Mouse (Mus musculus) layer of hippocampus, adult 8-10 months (tissue): ENCODE measurements at regions not wholly inside any gene's neighbourhood (a gene's known extent, or its start where the extent isn't known, plus 50 kb on each side); places are given as distances from the start of the nearest gene placed in this dataset.

Experiments used
- DNase-seq, 2 experiments: peaks; one replicate each; pipeline ENCODE4 v3.0.0; 2022; ENCODE audit warnings: low spot score in 2 of 2

DNA sequence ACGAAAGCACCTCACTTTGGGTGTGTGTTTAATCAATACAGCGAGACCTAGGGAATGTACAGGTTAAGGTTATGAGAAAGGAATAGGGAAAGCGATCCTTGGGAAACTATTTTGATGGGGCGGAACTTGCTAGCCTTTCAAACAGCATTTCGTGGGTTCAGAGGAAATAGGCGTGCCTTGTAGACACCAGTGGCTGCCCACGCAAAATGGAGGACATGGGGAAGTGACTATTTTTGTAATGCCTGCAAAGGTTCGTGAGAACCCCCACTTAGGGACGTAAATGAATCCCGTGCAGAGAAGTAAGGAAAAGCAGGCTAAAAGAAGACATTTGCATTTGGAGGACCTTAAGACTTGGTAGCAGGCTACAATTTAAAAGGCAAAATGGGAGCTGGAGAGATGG, 114.1 kb upstream of the Ppm1h start:
- no peak for DNase-seq

DNA sequence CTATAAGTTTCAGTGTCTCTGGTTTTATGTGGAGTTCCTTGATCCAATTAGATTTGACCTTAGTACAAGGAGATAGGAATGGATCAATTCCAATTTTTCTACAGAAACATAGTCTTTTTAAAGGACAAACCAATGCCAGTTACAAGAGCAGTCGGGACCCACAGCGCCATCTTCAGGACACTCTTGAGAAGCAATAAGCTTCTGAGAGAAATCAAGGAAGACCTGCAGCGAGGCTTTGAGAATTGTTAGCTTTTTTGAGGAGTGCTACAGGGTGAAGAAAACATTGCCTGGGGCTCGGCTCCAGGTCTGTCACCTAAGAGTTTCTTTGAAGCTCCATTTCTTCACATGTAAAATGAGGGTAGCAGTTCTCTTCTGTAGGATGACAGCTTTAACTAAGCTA, 112.0 kb upstream of the Ppm1h start:
- no peak for DNase-seq

- no peak for DNase-seq
Observed at GRCm38 (mm10) chr10:122569546-122570202, 108.9 kb upstream of the Ppm1h start.

GRCm38 (mm10) chr10:122570909-122571551, 107.5 kb upstream of the Ppm1h start:
- DNase-seq, result no peak

DNA sequence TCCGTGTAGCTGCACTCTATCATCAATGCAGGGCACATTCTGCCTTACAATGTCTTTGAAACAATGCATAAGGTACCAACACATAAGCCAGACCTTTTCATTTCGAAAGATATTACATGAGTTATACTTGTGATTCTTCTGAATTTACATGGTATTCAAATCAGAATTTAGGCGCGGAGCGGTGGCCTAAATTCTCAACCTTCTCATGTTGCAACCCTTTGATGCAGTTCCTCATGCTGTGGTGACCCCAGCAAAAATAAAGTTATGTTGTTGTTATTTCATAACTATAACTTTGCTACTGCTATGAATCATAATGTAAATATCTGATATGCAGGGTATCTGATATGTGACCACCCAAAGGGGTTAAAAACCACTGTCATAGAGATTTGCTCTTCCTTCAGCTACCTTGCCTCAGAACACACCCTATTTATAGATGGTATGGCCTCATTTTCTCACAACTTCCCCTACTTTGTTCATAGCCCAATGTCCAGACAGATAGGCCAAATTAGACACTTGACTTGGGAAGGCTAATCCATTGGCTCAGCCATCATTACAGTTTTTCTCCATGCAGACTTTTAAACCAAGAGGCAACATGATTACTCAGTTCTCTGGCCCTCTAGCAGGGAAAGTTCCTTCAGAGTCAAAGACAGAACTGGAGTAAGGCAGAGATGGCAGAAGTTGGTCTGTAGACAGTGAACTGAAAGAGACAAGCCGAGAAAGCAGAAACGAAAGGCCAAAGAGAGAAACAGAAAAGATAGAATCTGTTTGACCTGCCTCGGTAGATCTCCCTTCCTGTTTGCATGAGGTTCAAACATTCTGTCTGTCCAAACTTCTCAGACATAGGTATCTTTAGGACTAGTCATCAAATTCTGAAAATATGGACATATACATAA, 102.1 kb upstream of the Ppm1h start:
- no peak for DNase-seq

DNA sequence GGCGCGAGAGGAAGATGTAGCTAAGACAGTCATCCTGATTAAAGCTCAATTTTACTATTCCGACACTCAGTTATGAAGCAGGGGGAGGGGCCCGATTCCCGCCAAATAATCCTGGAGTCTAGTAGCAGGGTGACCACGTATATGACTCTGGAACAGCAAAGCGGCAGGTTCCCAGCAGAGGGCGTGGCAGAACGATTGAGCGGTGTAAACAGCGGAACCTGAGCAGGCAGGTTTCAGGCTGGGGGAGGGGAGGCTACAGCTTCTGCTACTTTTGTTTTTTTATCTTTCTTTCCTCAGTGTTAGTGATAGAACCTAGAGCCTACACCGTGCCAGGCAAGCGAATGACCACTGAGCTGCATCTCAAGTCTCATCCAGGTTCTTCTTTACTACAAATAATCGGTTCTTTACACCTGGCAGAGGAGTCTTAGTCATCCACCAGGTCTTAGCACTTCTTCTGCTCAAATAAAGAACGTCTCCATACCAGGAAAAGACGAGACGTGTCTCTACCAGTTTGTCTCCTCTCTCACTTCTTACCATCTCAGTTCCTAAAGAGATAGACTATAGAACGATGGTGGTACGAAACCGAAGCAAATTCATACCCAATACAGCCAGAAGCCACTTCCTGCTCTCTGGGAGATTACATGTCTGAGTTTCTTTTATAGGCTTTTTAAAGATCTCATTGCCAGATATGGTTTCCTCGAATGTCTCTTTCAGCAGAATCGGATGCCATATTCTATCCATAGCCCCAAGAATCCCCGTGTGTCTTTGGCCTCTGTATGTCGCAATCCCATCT, 100.2 kb upstream of the Ppm1h start:
- DNase-seq, result no peak

- no peak for DNase-seq
Observed at GRCm38 (mm10) chr10:122581096-122581495, 97.5 kb upstream of the Ppm1h start.

DNA sequence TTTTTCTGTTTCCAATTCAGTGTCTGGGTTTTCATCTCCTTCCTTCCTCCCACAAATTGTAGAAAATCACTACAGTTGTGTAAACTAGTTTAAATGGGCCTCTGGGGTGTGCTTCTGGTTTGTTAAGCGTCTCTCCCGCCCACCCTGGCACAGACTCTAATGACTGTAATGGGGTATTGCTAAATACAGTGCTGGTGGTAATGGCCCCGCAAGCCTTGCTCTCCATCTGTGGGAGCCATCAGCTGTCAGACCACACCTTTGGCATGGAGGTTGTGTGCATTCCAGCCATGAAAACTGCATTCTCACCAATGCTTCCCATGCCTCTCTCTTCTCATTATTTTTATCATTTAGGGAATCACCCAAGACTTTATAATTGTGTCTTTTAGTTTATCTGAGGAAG, 91.0 kb upstream of the Ppm1h start:
- DNase-seq, result no peak

DNA sequence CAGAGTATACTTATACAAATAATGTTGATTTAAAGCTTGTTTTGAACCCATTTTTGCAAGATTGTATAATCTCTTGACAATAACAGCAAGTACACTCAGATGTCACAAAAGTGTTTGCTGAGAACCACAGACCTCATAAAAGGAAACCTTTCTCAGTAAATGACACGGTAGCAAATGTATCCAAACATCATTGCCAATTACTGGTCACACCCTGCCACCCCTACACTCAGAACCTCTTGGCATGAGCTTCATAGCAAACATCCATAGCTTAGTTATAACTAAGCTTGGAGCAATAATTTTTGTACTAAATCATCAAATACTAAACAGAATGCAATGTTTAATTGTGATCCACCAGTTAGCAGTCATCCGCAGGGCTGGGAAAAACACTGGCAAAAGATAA, 79.1 kb upstream of the Ppm1h start:
- no peak for DNase-seq

DNA sequence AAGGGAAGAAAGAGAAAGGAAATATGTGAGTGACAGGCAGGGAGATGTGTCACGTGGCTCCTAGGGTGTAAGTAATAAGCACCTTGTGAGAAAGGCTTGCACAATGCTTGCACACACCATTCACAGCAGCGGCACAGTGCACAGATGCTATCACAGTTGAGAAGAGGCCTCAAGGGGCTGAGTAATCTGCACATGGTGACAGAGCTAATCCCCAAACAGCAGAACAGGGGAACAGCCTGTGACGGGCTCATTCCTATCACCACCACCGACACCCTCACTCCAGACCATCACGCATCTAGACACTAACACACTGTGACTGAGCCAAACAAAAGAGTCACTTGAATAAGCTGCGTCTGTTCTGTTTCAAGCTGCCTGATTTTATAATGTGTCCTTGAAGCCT, 76.2 kb upstream of the Ppm1h start:
- peak; percentile 25 to 26 for DNase-seq

- DNase-seq, result no peak
Observed at GRCm38 (mm10) chr10:122603960-122604359, 74.6 kb upstream of the Ppm1h start.

- DNase-seq, result no peak
Observed at GRCm38 (mm10) chr10:122613281-122613680, 65.3 kb upstream of the Ppm1h start.

DNA sequence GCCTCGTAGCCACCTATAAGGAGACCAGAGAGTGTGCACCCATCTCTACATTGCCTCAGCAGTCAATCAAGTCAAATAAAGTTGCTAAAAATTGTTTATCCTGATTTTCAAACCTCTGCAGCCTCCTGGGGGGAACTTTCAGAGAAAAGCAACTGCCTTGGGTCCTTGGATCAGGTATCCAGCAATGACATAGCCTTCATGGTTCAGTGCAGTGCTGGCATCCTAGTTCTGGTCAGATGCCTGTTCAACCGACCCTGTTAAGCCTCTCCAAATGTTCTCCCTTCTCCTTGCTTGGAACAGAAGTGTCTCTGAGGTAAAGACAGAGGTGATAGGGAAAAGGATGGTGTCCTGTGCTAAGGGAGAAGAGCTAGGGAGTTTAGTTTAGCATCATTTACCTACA, 64.7 kb upstream of the Ppm1h start:
- no peak for DNase-seq

GRCm38 (mm10) chr10:122614720-122615119, 63.8 kb upstream of the Ppm1h start:
- no peak for DNase-seq

DNA sequence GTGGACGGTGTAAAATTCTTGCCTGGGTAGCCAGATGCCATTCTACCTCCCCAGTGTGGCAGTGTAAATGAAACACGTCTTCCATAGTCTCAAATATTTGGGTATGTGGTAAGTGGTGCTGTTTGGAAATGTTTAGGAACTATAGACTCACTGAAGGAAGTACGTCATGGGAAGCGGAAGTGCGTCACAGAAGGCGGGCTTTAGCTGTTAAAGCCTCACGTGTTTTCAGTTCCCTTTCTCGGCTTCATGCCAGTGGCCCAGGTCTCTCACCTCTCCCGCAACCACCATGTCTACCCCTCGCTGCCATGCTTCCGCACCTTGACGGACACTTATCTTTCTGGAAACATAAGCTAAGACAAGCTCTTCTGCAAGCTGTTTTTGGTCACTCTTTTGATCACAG, 62.9 kb upstream of the Ppm1h start:
- DNase-seq, result no peak

DNA sequence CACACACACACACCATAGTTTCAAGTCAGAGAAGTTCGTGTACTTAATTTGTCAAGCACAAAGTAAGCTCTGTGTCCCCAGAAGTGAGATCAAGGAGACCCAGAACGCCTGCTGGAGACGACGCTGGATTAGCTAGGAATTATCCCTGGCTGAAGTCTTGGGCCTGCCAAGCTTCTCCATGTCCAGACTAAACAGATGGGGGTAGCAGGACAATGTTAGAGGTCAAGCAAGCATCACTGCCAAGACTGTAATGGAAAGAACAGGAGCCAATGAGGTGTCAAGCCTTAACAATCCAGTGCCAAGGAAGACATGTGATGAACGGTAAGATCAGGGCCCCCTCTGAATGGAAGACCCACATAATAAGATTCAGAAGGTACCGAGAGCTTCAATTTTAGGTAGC, 62.2 kb upstream of the Ppm1h start:
- DNase-seq, result no peak

DNA sequence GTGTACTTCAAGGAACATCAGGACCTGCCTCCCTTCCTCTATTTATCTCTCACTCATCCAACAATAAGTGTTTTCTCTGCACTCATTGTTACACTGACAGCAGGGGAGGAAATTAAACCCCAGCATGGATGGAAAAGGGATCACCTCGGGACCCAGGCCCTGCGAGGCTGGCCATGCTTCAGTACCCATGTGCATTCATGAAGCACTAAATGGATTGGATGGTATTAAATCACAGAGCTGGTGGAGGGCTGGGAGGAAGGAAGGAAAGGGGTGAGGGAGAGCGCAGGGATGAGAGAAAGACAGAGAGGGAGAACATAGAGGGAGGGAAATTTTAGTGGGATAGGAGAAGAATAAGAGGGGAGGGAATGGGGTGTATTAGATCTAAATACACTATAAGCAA, 59.7 kb upstream of the Ppm1h start:
- no peak for DNase-seq

- DNase-seq, result no peak
Observed at GRCm38 (mm10) chr10:122619406-122620116, 59.0 kb upstream of the Ppm1h start.
